Mouse (Mus musculus): Measurements from ENCODE around the gene Tmem108.

DNA sequence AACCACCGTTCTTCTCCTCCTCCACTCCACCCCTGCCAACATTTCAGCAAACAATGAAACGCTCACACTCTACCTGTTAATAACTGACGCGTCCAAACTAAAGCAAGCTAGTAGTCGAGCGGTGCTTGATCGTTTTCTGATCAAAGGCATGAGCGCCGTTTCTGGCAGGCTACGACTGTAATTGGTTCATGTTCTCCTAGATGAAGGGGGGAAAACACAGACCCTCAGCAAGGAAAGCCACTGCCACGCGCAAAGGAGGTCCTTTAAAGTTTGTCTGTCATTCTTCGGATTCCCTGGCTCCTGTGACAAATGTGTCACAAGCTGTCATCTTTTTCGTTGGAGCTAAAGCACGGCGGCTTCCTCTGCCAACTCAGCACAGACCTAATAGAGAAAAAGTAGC, 21.6 kb upstream of the Tmem108 start:
- TF ChIP-seq CTCF (IDR thresholded peaks at IDR 0.05; ENCODE audit: low read depth) (no peak), EP300 (IDR thresholded peaks at IDR 0.05; ENCODE audit: low read depth) (no peak)

All from liver, postnatal 0 days (tissue).